Mouse (Mus musculus) urinary bladder, adult 18-20 months (tissue): Measurements from ENCODE around the gene Serpini2.
"Not testable (repeated sequence)": the region's sequence is repeated elsewhere in the genome, so short reads cannot be mapped to it uniquely, and the experiment has no call there.

Source experiments
- DNase-seq, 2 experiments: peaks; one replicate each; pipeline ENCODE4 v3.0.0; 2022; ENCODE audit warnings: low spot score in 2 of 2, mixed read lengths in 2 of 2

The Serpini2 gene

DNA sequence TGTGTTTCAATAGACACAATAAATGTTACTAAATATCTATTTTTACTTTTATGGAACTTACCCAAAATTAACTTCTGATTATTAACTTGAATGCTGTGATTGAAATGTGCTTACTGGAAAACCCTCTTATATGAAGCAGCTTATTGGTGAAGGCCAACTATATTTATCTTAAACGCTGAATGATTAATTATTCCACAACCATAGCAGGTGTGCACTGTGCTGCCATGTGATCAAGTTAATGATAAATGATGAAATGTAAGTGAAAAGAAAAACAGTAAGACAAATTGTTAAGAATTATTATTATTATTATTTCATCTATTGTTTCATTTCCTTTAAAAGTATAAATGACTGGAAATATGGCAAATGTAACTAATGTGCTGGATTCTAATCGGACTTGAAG is at the start of gene Serpini2:
Serpini2 (minus strand) TSS at position 101 of the 400 bp plus-strand sequence.
- DNase-seq, result no peak

DNA sequence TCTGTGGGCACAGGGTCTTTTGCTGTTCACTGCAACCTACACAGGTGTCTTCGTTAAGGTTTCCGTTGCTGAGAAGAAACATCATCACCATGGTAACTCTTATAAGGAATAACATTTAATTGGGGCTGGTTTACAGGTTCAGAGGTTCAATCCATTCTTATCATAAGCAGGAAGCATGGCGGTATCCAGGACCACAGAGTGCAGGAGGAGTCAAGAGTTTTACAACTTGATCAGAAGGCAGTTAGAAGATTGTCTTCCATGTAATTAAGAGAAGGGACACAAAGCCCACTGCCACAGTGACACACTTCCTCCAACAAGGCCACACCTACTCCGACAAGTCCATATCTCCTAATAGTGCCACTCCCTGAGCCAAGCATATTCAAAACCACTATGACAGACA is 39.0 kb upstream of the Serpini2 start:
- no peak for DNase-seq

DNA sequence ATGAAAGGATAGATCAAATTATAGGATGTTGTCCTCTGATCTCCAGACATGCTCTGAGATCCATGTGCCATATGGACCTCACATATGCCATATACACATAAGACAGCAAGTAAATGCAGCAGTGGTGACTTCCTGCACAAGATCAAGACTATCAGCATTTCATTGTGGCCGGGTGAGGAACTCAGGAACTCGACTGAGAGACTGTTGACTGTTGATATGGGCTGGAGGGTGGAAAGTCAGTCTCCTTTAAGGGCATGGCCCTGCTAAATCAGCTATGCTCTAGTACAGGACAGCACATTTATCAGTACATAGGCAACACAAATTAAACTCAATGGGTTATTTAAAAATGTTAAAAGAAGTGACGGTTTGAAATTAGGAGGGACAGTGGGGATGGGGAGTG is 38.4 kb upstream of the Serpini2 start:
- no peak for DNase-seq

DNA sequence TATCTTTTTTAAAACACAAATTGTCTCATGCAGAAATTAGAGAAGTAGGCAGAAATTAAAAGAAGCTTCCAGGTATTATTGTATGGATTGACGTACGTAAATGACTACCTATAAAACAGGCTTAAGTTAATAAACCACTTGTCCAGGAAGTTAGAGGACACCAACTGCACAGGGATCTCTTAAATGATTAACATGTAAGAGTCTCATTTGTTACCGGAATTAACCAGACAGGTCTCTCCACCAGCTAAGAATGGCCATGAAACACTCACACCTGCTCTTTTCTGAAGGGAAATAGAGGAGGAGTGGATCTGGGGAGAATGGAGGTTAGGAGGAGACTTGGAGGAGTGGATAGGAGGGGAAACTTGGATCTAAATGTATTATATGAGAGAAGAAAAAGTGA is 35.7 kb upstream of the Serpini2 start:
- no peak for DNase-seq

DNA sequence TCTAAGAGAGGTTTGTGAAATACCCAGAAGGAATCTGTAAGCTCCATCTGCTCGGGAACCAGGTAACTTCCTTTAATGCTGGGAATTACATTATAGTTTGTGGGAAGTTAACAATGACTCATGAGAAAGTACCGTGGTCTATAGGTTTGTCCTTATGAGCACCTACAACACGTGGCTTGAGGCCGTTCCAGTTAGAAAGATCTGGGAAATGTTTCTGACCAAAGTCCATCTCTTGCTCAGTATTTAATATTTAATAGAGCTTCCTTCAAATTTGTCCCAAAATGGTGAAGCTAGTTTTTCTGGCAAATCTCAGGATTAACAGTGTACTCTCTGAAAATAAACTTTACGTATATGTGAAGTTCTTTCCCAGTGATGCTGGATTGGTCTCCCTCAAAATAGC is 34.7 kb upstream of the Serpini2 start:
- DNase-seq, result no peak

DNA sequence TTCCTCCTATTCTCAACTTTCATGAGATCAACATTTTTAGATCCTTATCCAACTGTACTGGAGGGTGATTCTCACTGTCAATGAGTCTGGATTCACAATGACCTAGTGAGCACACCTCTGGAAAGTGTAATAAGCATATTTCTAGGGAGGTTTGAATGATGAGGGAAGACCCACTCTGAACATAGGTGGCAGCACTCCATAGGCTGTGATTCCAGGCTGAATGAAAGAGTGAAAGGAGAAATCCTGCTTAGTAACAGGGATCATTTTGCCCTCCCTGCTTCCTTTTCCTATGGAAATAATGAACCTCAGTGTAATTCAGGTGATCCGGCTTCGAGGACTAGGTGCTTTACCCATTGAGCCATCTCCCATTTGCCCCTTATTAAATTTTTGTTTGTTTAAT is 31.2 kb upstream of the Serpini2 start:
- no peak for DNase-seq

DNA sequence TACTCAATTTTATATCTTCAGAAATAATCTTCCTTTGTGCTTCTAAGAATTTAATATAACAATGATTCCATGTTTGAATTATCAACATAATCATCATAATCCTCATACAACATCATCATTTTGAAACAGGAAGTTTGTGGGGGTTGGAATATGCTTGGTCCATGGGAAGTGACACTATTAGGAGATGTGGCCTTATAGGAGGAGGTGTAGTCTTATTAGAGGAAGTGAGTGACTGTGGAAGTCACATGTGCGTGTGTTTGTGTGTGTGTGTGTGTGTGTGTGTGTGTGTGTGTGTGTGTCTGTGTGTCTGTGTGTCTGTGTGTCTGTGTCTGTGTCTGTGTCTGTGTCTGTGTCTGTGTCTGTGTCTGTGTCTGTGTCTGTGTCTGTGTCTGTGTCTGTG is 29.6 kb upstream of the Serpini2 start:
- not testable (repeated sequence) for DNase-seq

DNA sequence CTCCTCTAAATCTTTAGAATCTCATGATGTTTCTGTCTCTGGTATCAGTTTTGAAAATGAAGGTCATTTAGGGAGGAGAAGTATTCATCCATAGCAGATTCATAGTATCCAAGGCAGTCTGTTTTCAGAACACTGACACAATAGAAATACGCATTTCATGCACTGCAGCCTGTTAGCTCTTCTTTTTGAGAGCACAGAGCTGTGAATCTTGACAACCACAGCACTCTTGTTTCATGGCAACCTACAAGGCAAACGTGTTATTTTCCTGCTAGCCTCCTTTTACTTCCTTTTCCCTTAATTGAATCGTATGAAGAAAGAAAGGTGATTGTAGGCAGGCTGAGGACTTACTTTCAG is 27.9 kb upstream of the Serpini2 start:
- DNase-seq, result no peak

DNA sequence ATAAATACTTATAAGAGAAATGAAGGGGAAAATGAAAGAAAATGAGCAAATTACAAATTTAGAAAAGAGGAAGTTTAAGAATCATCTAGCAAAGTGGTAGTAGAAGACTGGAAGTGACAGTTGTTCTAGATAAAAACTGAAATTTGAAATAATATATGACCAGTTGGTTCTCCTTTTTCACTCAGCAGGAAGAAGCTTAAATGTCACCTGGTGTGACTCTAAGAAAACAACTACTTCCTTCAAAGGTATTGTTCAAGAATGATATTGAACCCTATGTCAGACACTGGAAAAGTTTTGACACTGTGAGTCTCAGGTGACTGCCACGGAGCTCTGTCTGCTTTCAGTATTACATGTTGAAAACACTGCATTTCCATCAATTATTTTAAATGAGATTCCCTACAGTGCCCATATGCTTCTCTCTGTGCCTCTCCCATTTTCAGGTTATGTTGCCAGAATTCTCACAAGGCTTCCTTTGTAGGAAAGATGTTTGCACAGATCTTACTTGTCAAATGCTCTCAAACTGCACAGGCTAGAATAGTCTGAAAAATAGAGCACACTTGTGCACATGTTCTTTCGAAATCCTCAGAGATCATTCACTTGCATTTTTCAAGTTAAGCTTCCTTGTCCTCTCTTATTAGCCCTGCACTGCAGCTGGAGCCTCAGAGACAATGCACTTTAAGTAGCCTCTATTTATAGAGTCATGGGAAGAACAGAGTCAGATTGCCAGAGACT is 27.3 kb upstream of the Serpini2 start:
- no peak for DNase-seq

DNA sequence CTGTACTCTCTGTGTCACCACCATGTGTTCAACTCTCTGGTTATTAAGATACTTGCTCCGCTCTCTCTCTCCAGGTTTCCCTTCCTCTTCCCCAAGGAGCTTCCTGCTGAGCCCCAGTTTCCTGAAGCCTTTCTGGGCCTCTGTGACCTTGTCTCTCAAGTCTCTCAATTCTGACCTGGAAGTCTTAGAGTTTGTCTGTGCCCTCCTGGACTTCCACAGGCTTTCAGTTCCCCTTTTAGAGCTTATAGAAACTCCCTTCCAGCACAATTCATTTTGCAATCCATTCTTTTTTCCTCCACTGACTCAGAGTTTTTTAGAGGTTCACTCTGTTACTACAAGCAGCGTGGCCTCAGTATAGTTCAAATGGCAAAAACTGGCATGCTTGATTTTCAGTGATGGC is 23.4 kb upstream of the Serpini2 start:
- no peak for DNase-seq

DNA sequence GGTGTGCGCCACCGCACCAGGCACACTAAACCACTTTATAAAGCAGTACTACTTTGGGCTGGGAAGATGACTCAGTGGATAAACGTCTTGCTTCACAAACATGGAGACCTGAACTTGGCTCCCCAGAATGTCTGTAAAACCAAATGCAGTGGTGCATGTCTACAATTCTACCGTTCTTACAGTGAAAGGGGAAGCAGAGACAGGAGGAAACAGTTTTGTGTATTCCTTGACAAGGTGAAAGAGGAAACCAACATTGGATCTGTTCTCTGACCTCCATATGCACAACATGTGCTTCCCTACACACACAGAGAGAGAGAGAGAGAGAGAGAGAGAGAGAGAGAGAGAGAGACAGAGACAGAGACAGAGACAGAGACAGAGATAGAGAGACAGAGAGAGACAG is 7.6 kb upstream of the Serpini2 start:
- no peak for DNase-seq

DNA sequence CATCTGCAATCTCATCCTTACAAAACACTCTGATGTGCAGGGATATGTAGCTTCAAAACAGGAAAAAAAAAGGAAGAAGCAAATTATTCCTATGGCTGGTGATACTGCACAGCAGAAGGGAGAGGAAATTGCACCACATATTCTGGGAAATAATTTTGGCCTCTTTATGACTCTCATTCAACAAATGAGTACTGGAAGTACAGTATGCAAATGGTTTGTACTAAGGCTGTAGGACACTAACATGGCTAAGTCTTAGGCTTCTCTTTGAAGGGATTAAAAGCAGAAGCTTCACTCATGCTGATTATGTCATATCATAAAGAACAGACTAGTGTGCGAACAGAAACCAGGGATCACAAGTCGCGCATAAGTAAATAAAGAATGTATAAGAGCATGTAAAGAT is 6.6 kb upstream of the Serpini2 start:
- DNase-seq, result no peak

DNA sequence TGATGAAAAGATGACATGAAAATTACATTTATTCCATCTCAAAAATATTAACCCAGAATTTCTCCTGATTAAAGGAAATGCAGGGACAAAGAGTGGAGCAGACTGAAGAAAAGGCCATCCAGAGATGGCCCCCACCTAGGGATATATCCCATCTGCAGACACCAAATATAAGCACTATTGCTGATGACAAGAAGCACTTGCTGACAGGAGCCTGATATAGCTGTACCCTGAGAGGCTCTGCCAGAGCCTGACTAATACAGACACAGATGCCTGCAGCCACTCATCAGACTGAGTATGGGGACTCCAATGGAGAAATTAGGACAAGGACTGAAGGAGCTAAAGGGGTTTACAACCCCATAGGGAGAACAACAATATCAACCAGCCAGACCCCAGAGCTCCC is 5.2 kb upstream of the Serpini2 start:
- DNase-seq, result no peak

DNA sequence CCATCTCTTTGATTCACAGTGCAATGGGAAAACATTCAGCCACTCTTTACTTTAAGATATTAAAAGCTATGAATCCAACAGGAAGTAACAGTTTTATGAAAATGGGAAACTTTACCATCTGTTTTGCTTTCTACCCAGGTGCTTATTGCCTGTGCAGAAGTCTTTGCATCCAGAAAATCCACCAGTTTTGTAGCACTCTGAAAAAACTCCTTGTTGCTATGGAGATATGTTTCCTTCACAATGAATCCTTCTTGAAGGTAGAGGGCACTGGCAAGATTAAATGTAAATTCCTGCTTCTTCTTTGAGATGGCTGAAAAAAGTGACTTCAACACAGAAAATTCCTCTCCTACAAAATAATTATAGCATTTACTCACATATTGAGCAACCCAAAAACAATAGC is 10.5 kb downstream of the Serpini2 start:
- no peak for DNase-seq

DNA sequence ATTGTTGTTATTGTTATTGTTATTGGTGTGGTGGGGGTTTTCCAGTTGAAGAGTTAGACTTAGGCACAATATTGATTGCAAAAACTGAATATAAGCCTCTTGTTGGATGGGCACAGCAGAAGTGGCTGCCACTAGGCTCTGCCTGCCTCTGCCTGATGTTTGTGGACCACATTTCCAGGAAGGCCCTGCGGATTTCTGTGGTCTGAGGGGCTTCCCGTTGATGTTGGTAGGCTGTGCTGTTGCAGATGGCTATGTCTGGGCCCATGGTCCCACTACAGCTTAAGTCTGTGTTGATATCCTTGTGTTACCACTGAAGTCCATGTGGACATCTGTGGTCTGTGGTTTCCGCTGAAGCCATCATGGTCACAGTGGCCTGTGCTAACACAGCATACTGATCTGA is 50.2 kb downstream of the Serpini2 start:
- DNase-seq, result no peak

DNA sequence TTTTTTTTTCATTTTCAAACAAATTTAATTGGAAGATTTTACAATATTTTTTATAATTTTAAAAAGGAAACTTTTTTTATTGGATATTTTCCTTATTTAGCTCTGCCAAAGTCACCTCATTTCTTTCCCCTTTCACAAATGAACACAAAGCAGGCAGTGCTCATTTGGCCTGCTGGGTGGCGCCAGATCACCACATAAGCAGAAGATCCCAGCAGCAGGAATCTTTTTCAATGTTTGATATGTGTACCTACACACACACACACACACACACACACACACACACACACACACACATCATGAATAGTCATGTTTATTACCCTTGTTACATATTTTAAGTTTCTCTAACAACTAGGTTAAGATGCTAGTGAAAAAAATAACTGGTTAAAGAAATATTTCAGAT is 50.7 kb downstream of the Serpini2 start:
- DNase-seq, result peak in 1 of 2 experiments; percentile 9

DNA sequence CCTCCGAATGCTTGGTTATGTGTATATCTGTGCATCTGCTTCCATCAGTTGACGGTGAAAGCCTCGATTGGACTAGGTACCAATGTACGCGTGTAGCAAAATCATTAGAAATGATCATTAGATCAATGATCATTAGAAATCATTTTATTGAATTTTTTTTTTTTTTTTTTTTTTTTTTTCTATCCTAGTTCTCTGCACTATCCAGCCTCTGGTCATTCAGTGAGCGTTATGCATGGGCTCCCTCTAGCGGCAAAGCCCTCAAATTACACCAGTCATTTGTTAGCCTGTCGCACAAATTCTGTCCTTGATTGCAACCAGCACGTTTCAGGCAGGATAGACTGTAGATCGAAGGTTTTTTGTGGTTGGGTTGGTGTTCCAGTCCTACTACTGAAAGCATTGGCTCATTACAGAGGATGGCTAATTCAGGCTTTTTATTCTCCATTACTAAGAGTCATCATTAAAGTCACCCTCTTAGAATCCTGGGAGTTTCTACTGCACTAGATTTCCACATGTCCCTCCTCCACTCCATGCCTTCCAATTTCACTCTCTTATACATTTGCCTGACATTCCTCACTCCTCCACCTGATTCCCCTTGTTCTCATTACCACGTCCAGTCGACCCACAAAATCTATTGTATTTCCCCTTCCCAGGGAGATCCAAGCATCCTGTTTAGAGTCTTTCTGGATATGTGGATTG is 66.9 kb downstream of the Serpini2 start:
- peak; percentile 5 to 18 for DNase-seq
